Mouse (Mus musculus) lung, embryonic 14.5 days (tissue): ENCODE results near the gene Gm4756. TPM values are rescaled to one million over a fixed set of nuclear protein-coding genes. Genes with fewer than 3 reads are reported as not detected.
"Not testable (repeated sequence)": the region's sequence is repeated elsewhere in the genome, so short reads cannot be mapped to it uniquely, and the experiment has no call there.

Experiments
- ATAC-seq: fragments of 200-750 bp; cut with Nextera tagmentation; 2 replicates; pipeline ENCODE4 v1.8.0; 2017; ENCODE audit warnings: mild to moderate bottlenecking, moderate TSS enrichment, moderate library complexity; ENCODE audit not compliant: insufficient read depth
- DNase-seq: peaks from one replicate; pipeline ENCODE4 v3.0.0-alpha.2; 2015
- H3K27ac ChIP-seq: fragments of 300-500 bp; sonication (generic); 2 replicates; pipeline ENCODE4 v1.5.1; 2014; ENCODE audit warnings: low read depth, mild to moderate bottlenecking, moderate library complexity
- H3K27me3 ChIP-seq: fragments of 300-500 bp; sonication (generic); 2 replicates; pipeline ENCODE4 v1.6.1; 2014; ENCODE audit warnings: low read length, control low read depth; ENCODE audit not compliant: insufficient read depth
- H3K36me3 ChIP-seq: fragments of 300-500 bp; sonication (generic); 2 replicates; pipeline ENCODE4 v1.6.1; 2014; ENCODE audit warnings: control low read depth; ENCODE audit not compliant: insufficient read depth
- H3K4me1 ChIP-seq: fragments of 300-500 bp; sonication (generic); 2 replicates; pipeline ENCODE4 v1.6.1; 2014; ENCODE audit warnings: antibody characterized with exemption, control low read depth; ENCODE audit not compliant: insufficient read depth
- H3K4me2 ChIP-seq: fragments of 300-500 bp; sonication (generic); 2 replicates; pipeline ENCODE4 v1.6.1; 2014; ENCODE audit warnings: mild to moderate bottlenecking
- H3K4me3 ChIP-seq: fragments of 300-500 bp; sonication (generic); 2 replicates; pipeline ENCODE4 v1.5.1; 2014; ENCODE audit warnings: low read depth, low read length
- H3K9ac ChIP-seq: fragments of 300-500 bp; sonication (generic); 2 replicates; pipeline ENCODE4 v1.6.1; 2014
- H3K9me3 ChIP-seq: fragments of 300-500 bp; sonication (generic); 2 replicates; pipeline ENCODE4 v1.6.1; 2016; ENCODE audit warnings: low read depth, low read length, control low read depth
- CTCF ChIP-seq: IDR thresholded peaks from 2 replicates; pipeline ENCODE4 v1.5.1; 2016; ENCODE audit warnings: antibody characterized with exemption, low read depth
- WGBS: fragments of 180-500 bp; shearing (Covaris S2); extraction: QIAGEN DNeasy Blood & Tissue Kit; methylation state at CpG from one replicate; pipeline ENCODE4 v1.1.7; 2014; 5-methylcytosine and 5-hydroxymethylcytosine counted together
- polyA plus RNA-seq: library from polyadenylated mRNA; unstranded; fragments of >200 nt; fragmentation: Nextera tagmentation; extraction: Ambion mirVana; gene quantifications from 2 replicates; pipeline ENCODE4 v1.2.1, GENCODE M21; 2014

The Gm4756 gene
- not detected in 2 replicates for polyA plus RNA-seq

- no peak for TF ChIP-seq CTCF
- Histone ChIP-seq H3K27me3 (no peaks in the 10 kb centered on the region), H3K9ac (no peak within 1 kb of the TSS), H3K36me3 (0 out of 2 replicates have a peak, but pooled peaks cover 3% of the 10 kb centered on the region), H3K27ac (no peak within 1 kb of the TSS), H3K4me1 (no peaks in the 10 kb centered on the region), H3K9me3 (no peaks in the 10 kb centered on the region), H3K4me2 (no peak within 1 kb of the TSS), H3K4me3 (no peak within 1 kb of the TSS)
- WGBS, result 66% methylated on average over 11 of the region's 11 CpGs
- ATAC-seq (no peak), DNase-seq (no peak)
These were observed at the start of gene Gm4756 for GRCm38 (mm10) chr12:72649611-72650330. Gene Gm4756, minus strand, starts transcription at chr12:72649661.

DNA sequence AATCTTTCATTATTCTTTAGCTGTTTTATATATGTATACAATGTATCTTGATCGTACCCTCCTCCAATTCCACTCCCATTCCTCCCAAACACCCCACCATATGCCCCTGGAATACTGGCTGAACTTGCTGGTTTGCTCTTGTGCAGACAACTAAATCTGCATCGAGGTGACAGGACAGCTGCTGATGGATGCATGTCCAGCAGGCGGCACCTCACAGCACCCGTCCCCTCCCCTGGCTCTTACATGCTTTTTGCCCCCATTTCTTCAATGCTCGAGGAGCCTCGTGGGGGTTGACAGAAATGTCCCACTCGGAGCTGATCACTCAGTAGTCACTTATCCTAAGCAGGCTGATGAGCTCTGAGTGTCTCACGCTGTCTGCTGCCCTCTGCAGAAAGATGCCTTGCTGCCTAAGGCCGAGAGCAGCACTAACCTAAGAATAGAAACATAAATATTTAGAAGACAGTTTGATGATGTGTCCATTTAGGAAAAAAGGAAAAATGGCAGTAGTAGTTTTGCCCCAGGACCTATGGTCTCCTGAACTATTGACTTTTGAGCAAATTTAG lies 45.5 kb upstream of the Gm4756 start:
- no peaks in the 10 kb centered on the region for H3K9me3 ChIP-seq
- DNase-seq (peak; percentile 30), ATAC-seq (peak; percentile 62; the same call in 1 of the 2 replicates)
- H3K4me1 ChIP-seq, result no peaks in the 10 kb centered on the region
- peak overlapping the region; percentile 36; the same call in 1 of the 2 replicates for H3K4me2 ChIP-seq
- no peak overlapping the region for H3K27ac ChIP-seq
- no peak overlapping the region for H3K4me3 ChIP-seq
- 15% methylated on average over 9 of the region's 9 CpGs for WGBS
- H3K27me3 ChIP-seq, result no peaks in the 10 kb centered on the region
- peak; percentile 55 for TF ChIP-seq CTCF
- no peak overlapping the region for H3K9ac ChIP-seq
- H3K36me3 ChIP-seq, result no peaks in the 10 kb centered on the region

DNA sequence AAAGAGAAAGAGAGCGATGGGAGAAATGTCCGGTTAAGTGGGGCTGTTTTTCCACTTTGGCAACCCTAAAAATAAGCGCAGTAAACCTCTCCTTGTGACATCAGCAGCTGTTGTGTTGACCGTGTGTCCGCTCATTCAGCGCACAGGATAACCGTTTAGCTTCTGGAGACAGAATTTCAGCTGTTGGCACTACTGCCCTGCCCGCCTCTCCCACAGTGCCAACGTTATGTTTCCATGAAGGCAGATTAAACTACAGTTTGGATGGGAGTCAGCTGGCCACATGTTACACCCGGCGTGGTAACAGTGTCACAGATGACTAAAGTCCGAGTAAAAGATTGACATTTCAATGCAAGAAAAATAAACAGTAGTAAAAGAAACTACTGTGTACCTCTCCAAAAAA lies 45.0 kb upstream of the Gm4756 start:
- WGBS, result 42% methylated on average over 12 of the region's 12 CpGs
- Histone ChIP-seq H3K27me3 (no peaks in the 10 kb centered on the region), H3K9ac (no peak overlapping the region), H3K4me3 (no peak overlapping the region), H3K27ac (no peak overlapping the region), H3K4me2 (0 out of 2 replicates have a peak overlapping the region, but pooled peaks have one; percentile 23), H3K9me3 (no peaks in the 10 kb centered on the region), H3K4me1 (no peaks in the 10 kb centered on the region), H3K36me3 (no peaks in the 10 kb centered on the region)
- no peak for TF ChIP-seq CTCF
- peak; percentile 10 for DNase-seq
- ATAC-seq, result 0 out of 2 replicates have a peak, but pooled peaks have one; percentile 38

DNA sequence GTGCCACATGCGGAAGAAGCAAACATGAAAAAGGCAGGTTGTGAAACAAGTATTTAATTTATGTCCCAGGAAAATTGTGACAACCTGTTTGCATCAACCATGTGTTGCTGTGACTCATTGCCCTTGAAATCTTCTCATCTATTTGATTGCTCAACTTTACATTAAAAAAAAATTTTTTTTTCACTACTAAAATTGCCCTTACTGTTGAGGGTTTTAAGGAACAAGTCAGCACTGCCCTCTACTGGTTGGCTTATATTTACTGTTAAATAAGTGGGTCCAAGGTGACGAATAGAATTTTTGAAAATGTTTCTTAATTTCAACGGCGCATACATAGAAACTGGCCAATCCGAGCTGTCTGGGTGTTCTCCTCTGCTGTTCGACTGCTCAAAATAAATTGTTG lies 44.4 kb upstream of the Gm4756 start:
- Histone ChIP-seq H3K27me3 (no peaks in the 10 kb centered on the region), H3K4me1 (no peaks in the 10 kb centered on the region), H3K4me2 (0 out of 2 replicates have a peak overlapping the region, but pooled peaks have one; percentile 23), H3K9ac (no peak overlapping the region), H3K27ac (no peak overlapping the region), H3K36me3 (no peaks in the 10 kb centered on the region), H3K9me3 (no peaks in the 10 kb centered on the region), H3K4me3 (no peak overlapping the region)
- ATAC-seq (0 out of 2 replicates have a peak, but pooled peaks have one; percentile 35), DNase-seq (peak; percentile 89)
- TF ChIP-seq CTCF, result peak; percentile 72
- WGBS, result 41% methylated on average over 6 of the region's 6 CpGs

DNA sequence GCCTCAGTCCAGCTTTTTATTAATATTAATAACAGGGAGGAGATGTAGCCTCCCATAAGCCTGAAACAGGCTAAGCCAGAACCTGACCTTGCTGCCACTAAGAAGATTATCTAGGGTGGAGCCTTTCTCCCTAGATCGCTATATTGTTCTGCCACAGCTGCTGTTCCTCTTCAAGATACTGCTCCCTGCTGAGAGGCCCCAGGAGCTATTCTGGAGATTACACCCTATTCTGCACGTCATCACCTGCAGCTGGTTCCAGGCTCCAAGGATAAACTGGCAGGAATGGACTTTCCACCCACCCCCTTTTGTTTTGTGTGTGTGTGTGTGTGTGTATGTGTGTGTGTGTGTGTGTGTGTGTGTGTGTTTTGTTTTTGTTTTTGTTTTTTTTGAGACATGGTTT lies 38.8 kb upstream of the Gm4756 start:
- not testable (repeated sequence) for H3K27me3 ChIP-seq, H3K9me3 ChIP-seq, H3K36me3 ChIP-seq, H3K4me3 ChIP-seq, H3K4me1 ChIP-seq, H3K4me2 ChIP-seq, H3K27ac ChIP-seq, H3K9ac ChIP-seq, DNase-seq, ATAC-seq
- WGBS, result 61% methylated on average over 2 of the region's 2 CpGs

- ATAC-seq, H3K9me3 ChIP-seq, H3K36me3 ChIP-seq, H3K27ac ChIP-seq, DNase-seq, H3K4me1 ChIP-seq, H3K27me3 ChIP-seq, H3K4me2 ChIP-seq, H3K9ac ChIP-seq, H3K4me3 ChIP-seq: not testable (repeated sequence)
- WGBS, result 53% methylated on average over 6 of the region's 6 CpGs
These were observed 38.3 kb upstream of the Gm4756 start for GRCm38 (mm10) chr12:72687741-72688140.

GRCm38 (mm10) chr12:72686566-72686965 lies 37.1 kb upstream of the Gm4756 start:
- WGBS, result 82% methylated on average over 4 of the region's 4 CpGs
- not testable (repeated sequence) for H3K9me3 ChIP-seq, DNase-seq, H3K36me3 ChIP-seq, H3K27ac ChIP-seq, H3K27me3 ChIP-seq, H3K4me1 ChIP-seq, H3K9ac ChIP-seq, H3K4me2 ChIP-seq, ATAC-seq, H3K4me3 ChIP-seq
